Mouse (Mus musculus) midbrain, embryonic 10.5 days (tissue): ENCODE results near the gene Rtl8c. TPM values are rescaled to one million over a fixed set of nuclear protein-coding genes. Genes with fewer than 3 reads are reported as not detected.
"Not testable (repeated sequence)": the region's sequence is repeated elsewhere in the genome, so short reads cannot be mapped to it uniquely, and the experiment has no call there.

ENCODE experiments used
- DNase-seq: peaks from one replicate; pipeline ENCODE4 v3.0.0-alpha.2; 2017; ENCODE audit warnings: low spot score
- H3K27ac ChIP-seq: fragments of 300-500 bp; sonication (generic); replicated peaks from 2 replicates; pipeline ENCODE4 v1.5.1; 2016; ENCODE audit warnings: mild to moderate bottlenecking
- H3K27me3 ChIP-seq: fragments of 300-500 bp; sonication (generic); 2 replicates; pipeline ENCODE4 v1.6.1; 2016; ENCODE audit warnings: low read depth, mild to moderate bottlenecking; ENCODE audit not compliant: poor library complexity, severe bottlenecking
- H3K36me3 ChIP-seq: fragments of 300-500 bp; sonication (generic); 2 replicates; pipeline ENCODE4 v1.6.1; 2016; ENCODE audit warnings: mild to moderate bottlenecking, moderate library complexity
- H3K4me1 ChIP-seq: fragments of 300-500 bp; sonication (generic); 2 replicates; pipeline ENCODE4 v1.6.1; 2016
- H3K4me3 ChIP-seq: fragments of 300-500 bp; sonication (generic); 2 replicates; pipeline ENCODE4 v1.5.1; 2016; ENCODE audit warnings: mild to moderate bottlenecking, moderate library complexity
- H3K9me3 ChIP-seq: fragments of 300-500 bp; sonication (generic); replicated peaks from 2 replicates; pipeline ENCODE4 v1.6.1; 2016; ENCODE audit warnings: mild to moderate bottlenecking
- WGBS: fragments of 180-500 bp; shearing (Covaris S2); methylation state at CpG from one replicate; pipeline ENCODE4 v1.1.7; 2016; 5-methylcytosine and 5-hydroxymethylcytosine counted together
- polyA plus RNA-seq: library from polyadenylated mRNA; unstranded; fragments of >200 nt; fragmentation: Nextera tagmentation; extraction: Ambion mirVana; gene quantifications from 2 replicates; pipeline ENCODE4 v1.2.1, GENCODE M21; 2016

The Rtl8c gene
- polyA plus RNA-seq, 1 experiment from 2014 or later = 30.3 TPM

DNA sequence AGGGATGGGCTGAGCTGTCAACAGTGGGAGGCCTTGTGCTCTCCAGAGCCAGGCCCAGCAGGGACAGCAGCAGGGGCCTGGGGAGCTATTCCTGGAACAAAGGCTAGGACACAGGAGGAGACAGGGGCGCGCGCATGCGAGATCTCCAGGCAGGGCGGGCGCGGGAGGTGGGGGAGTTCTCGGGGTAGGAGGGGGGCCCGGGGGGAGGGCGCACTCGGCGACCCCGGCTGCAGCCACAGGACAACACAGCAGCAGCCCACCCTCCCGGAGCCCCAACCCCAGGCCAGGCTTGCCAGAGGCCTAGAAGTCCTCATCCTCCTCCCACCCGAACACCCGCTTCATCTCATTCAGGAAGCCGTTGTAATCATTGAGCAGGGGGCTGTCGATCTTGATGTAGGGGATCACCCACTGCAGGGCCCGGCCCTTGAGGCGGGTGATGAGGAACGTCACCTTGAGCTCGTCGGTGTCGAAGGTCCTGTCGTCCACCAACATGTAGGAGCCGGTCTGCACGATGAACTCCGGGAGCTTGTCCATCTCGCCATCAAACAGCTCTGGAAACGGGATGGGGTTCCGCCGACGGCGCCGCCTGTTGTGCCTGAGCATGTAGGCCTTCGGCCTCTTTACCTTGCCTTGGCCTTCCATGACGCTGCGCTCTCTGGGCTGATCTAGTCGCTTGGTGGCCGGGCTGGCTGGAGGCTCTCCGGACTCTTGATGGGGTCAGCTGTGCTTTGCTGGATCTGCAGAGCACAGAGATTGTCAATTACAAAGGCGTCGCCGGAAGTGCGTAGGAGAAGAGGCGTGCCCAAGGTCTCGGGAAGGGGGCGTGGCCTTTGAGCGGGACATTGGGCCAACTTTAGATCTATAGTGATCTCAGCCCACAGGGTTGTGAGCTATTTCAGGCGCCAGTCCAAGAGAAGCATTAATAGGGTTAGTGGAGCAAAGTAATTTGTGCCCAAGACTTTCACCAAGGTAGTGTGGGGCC, 35.4 kb downstream of the Rtl8c start, which contains the start of gene Rtl8a:
TSS of gene Rtl8a (minus strand) at position 703 of the 982 bp plus-strand sequence.
- WGBS = 21% methylated on average over 14 of the region's 50 CpGs
- H3K36me3 ChIP-seq, H3K27me3 ChIP-seq, H3K9me3 ChIP-seq, H3K4me1 ChIP-seq: not testable (repeated sequence)
- H3K27ac ChIP-seq = peak within 1 kb of the TSS; percentile 33; the same call in 1 of the 2 replicates
- peak; percentile 78 for DNase-seq
- peak within 1 kb of the TSS; percentile 43 for H3K4me3 ChIP-seq

GRCm38 (mm10) chrX:53645885-53646284, 38.1 kb downstream of the Rtl8c start:
- no peak for DNase-seq
- Histone ChIP-seq H3K9me3 (no peaks in the 10 kb centered on the region), H3K4me1 (no peaks in the 10 kb centered on the region), H3K4me3 (no peak overlapping the region), H3K27ac (no peak overlapping the region), H3K36me3 (no peaks in the 10 kb centered on the region), H3K27me3 (no peaks in the 10 kb centered on the region)
- WGBS = 87% methylated on average over 6 of the region's 6 CpGs

DNA sequence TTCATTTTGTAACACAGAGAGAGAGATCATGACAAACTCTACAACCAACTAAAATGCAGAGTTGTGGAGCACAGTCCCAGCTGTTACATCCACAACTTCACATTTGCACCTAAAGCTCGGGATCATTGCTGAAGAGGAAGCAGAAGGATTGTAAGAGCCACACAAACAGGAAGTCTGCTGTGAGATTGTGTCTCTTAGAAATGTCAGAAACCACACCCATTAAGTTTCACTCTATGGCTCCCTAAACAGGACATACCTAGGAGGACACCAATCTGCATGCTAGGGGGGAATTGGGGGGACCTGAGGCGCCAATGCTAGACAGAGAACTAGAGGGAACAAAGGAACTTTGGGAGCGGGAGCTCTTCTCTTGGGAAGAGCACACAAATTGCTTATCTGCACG, 45.1 kb downstream of the Rtl8c start:
- H3K27ac ChIP-seq, DNase-seq, H3K36me3 ChIP-seq, H3K4me3 ChIP-seq, H3K9me3 ChIP-seq, H3K4me1 ChIP-seq, H3K27me3 ChIP-seq: not testable (repeated sequence)
- 70% methylated on average over 4 of the region's 4 CpGs for WGBS

Other genes starting within 250 kb of the Rtl8c start
- 49.2 and 52.9 TPM in 2 replicates for gene Mospd1, start 237.5 kb upstream of the Rtl8c start, polyA plus RNA-seq
- gene Etd, start 173.1 kb upstream of the Rtl8c start, polyA plus RNA-seq = not detected in 2 replicates
- gene Gm14597, start 947 bp downstream of the Rtl8c start, polyA plus RNA-seq = not detected in 2 replicates
- gene Rtl8a, start 35.6 kb downstream of the Rtl8c start, polyA plus RNA-seq = 55.9 and 75.2 TPM in 2 replicates
- gene Rtl8b, start 62.4 kb downstream of the Rtl8c start, polyA plus RNA-seq = 55.9 and 62.4 TPM in 2 replicates
- gene 4930502E18Rik, start 116.8 kb downstream of the Rtl8c start, polyA plus RNA-seq = 0.16 and 0.19 TPM in 2 replicates
- gene 1700013H16Rik, start 149.8 kb downstream of the Rtl8c start, polyA plus RNA-seq = 0.15 and 0.22 TPM in 2 replicates
- 0.07 TPM in 1 of 2 replicates, not detected in the other for gene Zfp36l3, start 168.4 kb downstream of the Rtl8c start, polyA plus RNA-seq
- 1.4 and 2.0 TPM in 2 replicates for gene Xlr, start 189.7 kb downstream of the Rtl8c start, polyA plus RNA-seq